Mouse (Mus musculus) layer of hippocampus, postnatal 36 days (tissue): ENCODE results near the gene Ncbp3. TPM values are rescaled to one million over a fixed set of nuclear protein-coding genes. Genes with fewer than 3 reads are reported as not detected.

Source experiments
- DNase-seq, 2 experiments: peaks; one replicate each; pipeline ENCODE4 v3.0.0; 2022
- total RNA-seq, 2 experiments: library from RNA; stranded (reverse); gene quantifications; 2 replicates each; pipeline ENCODE4 v1.2.3; 2021

Ncbp3 gene
- total RNA-seq, 2 experiments from 2014 or later: 10.3 to 10.9 TPM

- DNase-seq: peak; percentile 84 to 86
Observed at GRCm38 (mm10) chr11:73030821-73031498, 16.6 kb upstream of the Ncbp3 start.

- no peak for DNase-seq
Observed at GRCm38 (mm10) chr11:73031536-73031935, 16.0 kb upstream of the Ncbp3 start.

- no peak for DNase-seq
Observed at GRCm38 (mm10) chr11:73036077-73036476, 11.5 kb upstream of the Ncbp3 start.

- no peak for DNase-seq
Observed at GRCm38 (mm10) chr11:73036889-73037288, 10.7 kb upstream of the Ncbp3 start.

GRCm38 (mm10) chr11:73037691-73038090 lies 9.9 kb upstream of the Ncbp3 start:
- DNase-seq: no peak

GRCm38 (mm10) chr11:73039102-73039799 lies 8.3 kb upstream of the Ncbp3 start:
- peak in 1 of 2 experiments; percentile 47 for DNase-seq

GRCm38 (mm10) chr11:73044229-73044755 lies 3.3 kb upstream of the Ncbp3 start:
- no peak for DNase-seq

GRCm38 (mm10) chr11:73044789-73045188 lies 2.8 kb upstream of the Ncbp3 start:
- no peak for DNase-seq

GRCm38 (mm10) chr11:73048030-73048876 lies 670 bp downstream of the Ncbp3 start:
- no peak for DNase-seq

GRCm38 (mm10) chr11:73049335-73049734 lies 1.8 kb downstream of the Ncbp3 start:
- DNase-seq: peak; percentile 64 to 77

GRCm38 (mm10) chr11:73052795-73053194 lies 5.2 kb downstream of the Ncbp3 start:
- no peak for DNase-seq

GRCm38 (mm10) chr11:73057701-73058100 lies 10.1 kb downstream of the Ncbp3 start:
- DNase-seq: no peak

- no peak for DNase-seq
Observed at GRCm38 (mm10) chr11:73059630-73060029, 12.0 kb downstream of the Ncbp3 start.

GRCm38 (mm10) chr11:73061413-73061812 lies 13.8 kb downstream of the Ncbp3 start:
- no peak for DNase-seq

GRCm38 (mm10) chr11:73071839-73072238 lies 24.3 kb downstream of the Ncbp3 start:
- DNase-seq: peak in 1 of 2 experiments; percentile 29

- no peak for DNase-seq
Observed at GRCm38 (mm10) chr11:73076295-73076694, 28.7 kb downstream of the Ncbp3 start.

- no peak for DNase-seq
Observed at GRCm38 (mm10) chr11:73076733-73077132, 29.1 kb downstream of the Ncbp3 start.

- DNase-seq: no peak
Observed at GRCm38 (mm10) chr11:73077211-73077720, 29.7 kb downstream of the Ncbp3 start.

GRCm38 (mm10) chr11:73078615-73079014 lies 31.0 kb downstream of the Ncbp3 start:
- no peak for DNase-seq

GRCm38 (mm10) chr11:73080306-73080705 lies 32.7 kb downstream of the Ncbp3 start:
- no peak for DNase-seq

GRCm38 (mm10) chr11:73084303-73084702 lies 36.7 kb downstream of the Ncbp3 start:
- DNase-seq: no peak

- peak; percentile 36 to 47 for DNase-seq
Observed at GRCm38 (mm10) chr11:73084804-73085231, 37.2 kb downstream of the Ncbp3 start.

- DNase-seq: no peak
Observed at GRCm38 (mm10) chr11:73085391-73085790, 37.8 kb downstream of the Ncbp3 start.
